Mouse (Mus musculus) monocyte, adult 2 months (primary cell): ENCODE measurements at regions not wholly inside any gene's neighbourhood (a gene's known extent, or its start where the extent isn't known, plus 50 kb on each side); places are given as distances from the start of the nearest gene placed in this dataset.
"Not testable (repeated sequence)": the region's sequence is repeated elsewhere in the genome, so short reads cannot be mapped to it uniquely, and the experiment has no call there.

ENCODE experiments used
- DNase-seq, 2 experiments: peaks; one replicate each; pipeline ENCODE4 v3.0.0; 2022; ENCODE audit warnings: low spot score in 2 of 2, low read depth in 1 of 2

- DNase-seq: no peak
Measured at GRCm38 (mm10) chr15:62264966-62265365, 1342.2 kb upstream of the A1bg start.

DNA sequence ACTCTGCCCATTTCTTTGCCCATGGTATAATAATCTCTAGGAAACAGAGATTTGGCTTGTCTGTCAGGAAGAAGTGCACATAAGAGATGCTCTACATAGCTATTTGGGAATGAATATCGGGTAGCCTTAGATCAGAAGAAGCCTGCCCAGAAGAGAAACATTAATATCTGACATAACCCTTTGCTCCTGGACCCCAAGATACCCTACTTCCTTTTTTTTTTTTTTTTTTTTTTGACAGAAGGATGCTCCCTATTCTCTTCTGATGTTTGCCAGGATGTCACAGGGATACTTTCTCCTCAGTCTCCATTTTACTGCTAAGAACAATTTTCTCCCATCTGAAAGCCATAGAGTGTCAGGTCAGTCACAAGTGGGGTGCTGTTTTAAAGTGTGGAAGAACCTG is 1341.4 kb upstream of the A1bg start:
- no peak for DNase-seq

DNA sequence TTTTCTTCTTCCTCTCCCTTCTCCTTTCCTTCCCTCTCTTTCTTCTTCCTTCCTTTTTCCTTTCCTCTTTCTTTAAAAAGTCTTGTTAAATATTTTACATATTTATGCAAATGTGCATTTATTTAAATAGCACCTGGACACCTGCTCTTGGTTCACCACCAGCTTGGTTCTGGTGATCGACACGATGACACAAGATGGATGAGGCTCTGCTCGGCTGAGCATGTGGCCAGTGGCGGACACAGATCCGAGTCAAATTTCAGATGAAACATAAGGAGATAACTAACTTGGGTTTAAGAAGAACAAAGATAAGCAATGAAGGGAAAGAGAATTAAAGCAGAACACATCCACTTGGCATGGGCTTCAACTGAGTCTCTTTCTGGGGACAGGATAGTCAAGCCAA is 1339.7 kb upstream of the A1bg start:
- DNase-seq: no peak

GRCm38 (mm10) chr15:62261520-62261919 is 1338.7 kb upstream of the A1bg start:
- no peak for DNase-seq

DNA sequence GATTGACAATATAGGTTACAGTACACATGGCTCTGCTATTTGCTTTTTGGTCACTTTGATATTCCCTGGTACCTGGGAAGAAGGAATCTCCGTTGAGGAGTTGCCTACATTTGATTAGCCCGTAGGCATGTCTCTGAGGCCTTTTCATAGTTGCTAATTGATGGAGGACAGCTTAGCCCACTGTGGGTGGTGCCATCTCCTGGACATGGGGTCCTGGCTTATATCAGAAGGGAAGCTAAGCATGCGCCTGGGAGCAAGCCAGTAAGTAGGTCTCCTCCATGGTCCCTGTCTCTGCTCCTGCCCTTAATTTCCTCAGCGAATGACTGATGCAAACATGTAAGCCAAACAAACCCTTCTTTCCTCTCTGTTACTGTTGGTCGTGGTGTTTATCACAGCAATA is 1335.8 kb upstream of the A1bg start:
- no peak for DNase-seq

- DNase-seq: no peak
Measured at GRCm38 (mm10) chr15:62257955-62258354, 1335.1 kb upstream of the A1bg start.

DNA sequence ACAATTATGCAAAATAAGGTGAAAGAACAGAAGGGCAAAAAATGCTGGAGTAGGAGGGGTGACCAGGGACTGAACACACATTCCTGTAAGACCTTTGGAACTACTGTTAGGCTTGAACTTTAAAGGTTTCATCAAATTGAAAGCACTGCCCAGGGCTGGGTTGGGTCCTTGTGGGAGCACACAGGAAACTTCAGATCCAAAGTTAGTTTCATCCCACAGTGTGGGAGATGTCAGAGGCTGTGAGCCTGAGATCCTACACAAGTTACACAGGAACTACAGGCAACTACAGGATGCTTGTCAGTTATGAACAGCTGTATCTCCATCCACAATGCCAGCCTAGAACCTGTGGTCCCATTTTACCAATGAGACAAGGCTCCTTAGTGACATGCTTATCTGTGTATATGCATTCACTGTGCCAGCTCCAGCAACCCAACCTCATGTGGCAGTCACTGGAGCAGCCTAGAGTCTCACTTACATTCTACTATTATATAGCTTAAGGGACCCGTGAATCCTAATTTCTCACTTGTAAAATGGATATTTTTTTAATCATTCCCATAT is 1334.4 kb upstream of the A1bg start:
- no peak for DNase-seq

DNA sequence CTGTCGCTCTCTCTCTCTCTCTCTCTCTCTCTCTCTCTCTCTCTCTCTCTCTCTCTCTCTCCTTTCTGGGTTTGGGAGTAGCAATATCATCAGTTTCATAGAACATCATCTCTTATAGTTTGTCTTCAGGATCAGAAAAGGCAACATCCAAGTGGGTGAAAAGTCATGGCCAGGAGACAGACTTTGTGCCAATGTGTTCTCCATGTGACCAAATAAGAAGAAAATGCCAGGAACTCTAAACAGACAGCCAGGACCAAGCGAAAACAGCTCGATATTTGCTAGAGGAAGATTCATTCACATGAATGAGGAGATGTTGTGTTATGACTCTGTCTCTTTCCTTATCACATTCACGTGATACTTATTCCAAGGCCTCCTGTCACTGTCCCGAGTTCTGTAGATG is 1332.8 kb upstream of the A1bg start:
- DNase-seq: no peak

DNA sequence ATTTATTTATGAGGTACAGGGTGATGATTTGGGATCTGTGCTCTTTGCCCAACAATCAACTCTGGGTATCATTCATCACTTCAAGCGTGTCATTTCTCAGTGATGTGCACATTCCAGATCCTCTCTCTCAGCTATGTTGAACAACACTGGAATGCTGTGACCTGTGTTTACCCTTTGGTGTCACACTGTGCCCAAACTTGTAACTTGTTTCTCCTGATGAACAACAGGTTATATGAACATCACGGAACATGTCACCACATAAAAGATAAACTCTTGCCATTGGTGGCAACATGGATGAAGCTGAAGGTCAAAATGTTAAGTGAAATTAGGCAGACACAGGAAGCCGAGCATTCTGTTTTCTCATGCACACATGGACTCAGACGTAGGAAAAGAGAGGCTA is 1330.9 kb upstream of the A1bg start:
- no peak for DNase-seq

DNA sequence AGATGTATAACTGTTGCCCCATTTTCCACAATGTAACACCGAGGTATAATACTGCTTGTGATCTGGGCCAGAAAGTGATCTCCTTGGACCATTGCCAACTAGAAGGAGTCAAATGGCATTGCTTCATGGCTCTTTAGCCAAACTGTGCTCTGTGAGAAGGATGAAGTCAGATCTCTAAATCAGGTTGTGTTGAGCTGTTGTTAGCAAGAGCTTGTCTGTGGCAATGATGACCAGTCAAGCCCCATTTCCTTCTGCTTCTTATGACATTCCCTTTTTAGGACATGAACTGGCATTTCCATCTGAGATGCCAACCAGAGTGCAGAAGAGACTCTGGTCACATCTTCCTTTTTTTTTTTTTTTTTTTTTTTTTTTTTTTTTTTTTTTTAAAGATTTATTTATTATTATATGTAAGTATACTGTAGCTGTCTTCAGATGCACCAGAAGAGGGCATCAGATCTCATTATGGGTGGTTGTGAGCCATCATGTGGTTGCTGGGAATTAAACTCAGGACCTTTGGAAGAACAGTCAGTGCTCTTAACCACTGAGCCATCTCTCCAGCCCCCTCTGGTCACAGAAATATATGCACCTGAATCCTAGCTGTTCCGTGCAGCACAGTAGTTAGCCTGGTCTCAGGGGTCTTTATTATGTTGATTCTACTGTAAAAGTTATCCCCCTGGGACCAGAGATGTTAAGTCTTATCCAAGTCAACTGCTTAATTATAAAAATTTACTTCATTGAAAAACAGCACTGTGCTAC is 1329.4 kb upstream of the A1bg start:
- not testable (repeated sequence) for DNase-seq

DNA sequence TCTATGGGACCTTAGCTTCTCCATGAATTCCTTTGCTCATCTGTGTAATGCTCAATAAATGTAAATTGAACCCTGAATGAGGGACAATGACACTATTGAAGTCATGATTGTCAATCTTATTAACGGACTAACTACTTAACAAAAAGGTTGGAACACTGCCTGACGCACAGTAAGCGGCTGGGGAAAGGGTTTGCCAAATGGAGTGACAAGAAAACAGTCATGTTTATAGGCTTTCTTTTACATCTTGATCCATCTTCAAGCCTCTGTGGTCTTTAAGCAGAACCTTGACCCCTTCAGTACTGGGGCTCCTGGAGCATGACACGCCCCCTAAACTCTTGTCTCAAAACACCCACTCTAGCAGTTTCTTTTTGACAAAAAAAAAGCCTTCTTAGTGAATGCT is 1326.6 kb upstream of the A1bg start:
- DNase-seq: no peak

- no peak for DNase-seq
Measured at GRCm38 (mm10) chr15:62246561-62247079, 1323.8 kb upstream of the A1bg start.

- DNase-seq: no peak
Measured at GRCm38 (mm10) chr15:62245237-62245636, 1322.4 kb upstream of the A1bg start.

DNA sequence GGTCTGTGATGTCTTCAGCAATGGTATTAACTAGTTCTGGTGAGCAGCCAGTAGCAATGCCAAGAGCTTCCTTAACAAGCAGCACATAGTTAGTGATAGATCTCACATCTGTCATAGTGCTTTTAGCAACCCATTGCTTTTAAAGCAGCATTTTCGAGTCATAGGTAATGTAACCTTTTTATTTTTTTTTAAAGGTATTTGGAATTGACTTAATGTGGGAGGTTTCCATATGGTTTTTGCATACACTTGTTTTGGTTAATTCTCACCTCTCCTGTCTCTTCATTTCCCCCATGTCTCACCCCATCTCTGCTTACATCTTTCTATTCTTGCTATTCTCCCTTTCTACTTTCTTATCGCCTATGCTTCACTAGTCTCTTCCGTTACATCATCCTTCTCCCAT is 1322.0 kb upstream of the A1bg start:
- DNase-seq: no peak

GRCm38 (mm10) chr15:62240031-62240430 is 1317.2 kb upstream of the A1bg start:
- no peak for DNase-seq

DNA sequence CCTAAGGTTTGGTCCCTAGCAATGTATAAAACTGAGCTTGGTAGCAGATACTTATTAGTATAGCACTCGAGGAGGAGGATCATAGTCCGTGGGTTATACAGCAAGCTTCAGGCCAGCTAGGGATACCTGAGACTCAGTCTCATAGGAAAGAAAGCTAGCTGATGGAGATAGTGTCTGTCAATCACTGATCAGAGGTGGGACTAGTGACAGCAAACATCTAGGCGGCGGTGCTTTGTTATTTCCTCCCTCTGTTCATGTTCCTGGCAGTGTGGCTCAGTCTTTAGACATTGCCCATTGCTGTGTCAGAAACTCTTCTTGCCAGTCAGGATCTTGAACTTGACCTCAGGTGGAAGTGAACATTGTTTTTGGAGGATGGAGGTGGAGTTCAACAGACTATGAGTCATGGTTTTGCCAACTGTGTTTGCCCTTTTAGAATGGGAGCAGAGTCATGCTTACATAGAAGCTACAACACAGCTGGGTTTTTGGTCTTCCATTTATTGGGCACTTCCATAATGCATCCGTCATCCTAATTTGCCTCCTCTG is 1315.8 kb upstream of the A1bg start:
- DNase-seq: no peak

- no peak for DNase-seq
Measured at GRCm38 (mm10) chr15:62236056-62236455, 1313.2 kb upstream of the A1bg start.

DNA sequence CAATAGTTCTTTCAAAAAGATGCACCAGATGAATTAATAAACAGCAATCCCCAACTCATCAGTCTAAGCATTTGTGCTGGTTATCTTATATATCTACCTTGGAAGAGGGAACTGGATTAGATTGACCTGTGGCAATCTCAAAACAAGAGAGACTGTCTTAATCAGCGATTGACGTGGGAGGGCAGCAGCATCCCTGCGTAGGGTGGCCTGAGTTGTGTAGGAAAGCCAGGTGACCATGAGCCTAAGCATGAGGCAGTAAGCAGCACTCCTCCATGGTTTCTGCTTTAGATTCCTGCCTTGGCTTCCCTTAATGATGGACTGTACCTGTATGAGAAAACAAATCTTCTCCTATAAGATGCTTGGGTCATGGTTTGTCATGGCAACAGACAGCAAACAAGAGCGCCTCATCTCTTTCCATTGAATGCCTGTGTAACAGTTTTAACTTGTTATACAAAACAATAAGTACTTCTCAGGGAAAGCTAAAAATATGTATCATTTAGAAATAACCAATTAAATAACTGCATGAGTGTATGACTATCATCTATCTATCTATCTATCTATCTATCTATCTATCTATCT is 1311.5 kb upstream of the A1bg start:
- DNase-seq: no peak

- no peak for DNase-seq
Measured at GRCm38 (mm10) chr15:62233154-62233553, 1310.3 kb upstream of the A1bg start.

GRCm38 (mm10) chr15:62231709-62232108 is 1308.9 kb upstream of the A1bg start:
- no peak for DNase-seq

GRCm38 (mm10) chr15:62230773-62231172 is 1308.0 kb upstream of the A1bg start:
- DNase-seq: no peak
